Mouse (Mus musculus): ENCODE results near the gene Syngap1.

DNA sequence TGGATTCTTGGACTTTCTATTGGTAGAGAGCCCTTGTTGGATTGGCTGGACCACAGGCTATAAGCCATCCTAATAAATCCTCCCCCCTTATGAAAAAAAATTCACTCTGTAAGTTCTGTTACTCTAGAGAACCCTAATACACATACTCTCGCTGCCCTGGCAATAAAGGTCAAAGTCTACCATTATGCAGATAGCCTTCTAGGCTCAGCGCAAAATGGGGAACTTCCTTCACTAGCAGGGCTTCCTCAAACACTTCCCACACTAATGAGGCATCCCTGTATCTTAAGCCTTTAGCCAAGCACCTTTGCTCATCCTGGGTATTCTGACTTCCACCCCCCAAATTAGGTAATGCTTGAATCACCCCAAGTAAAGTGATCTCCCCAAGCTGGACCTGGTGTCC is 67.2 kb downstream of the Syngap1 start:
- TF ChIP-seq GATA1 (IDR thresholded peaks at IDR 0.05; ENCODE audit: borderline replicate concordance, low read length) (no peak), FLI1 (IDR thresholded peaks at IDR 0.05; ENCODE audit: low read length) (no peak)

All from megakaryocyte, embryonic 14.5 days (primary cell).